Mouse (Mus musculus) neural tube, embryonic 12.5 days (tissue): Measurements from ENCODE around the gene Gstm1. TPM values are rescaled to one million over a fixed set of nuclear protein-coding genes. Genes with fewer than 3 reads are reported as not detected.
"Not testable (repeated sequence)": the region's sequence is repeated elsewhere in the genome, so short reads cannot be mapped to it uniquely, and the experiment has no call there.

Experiments
- ATAC-seq: fragments of 200-750 bp; cut with Nextera tagmentation; 2 replicates; pipeline ENCODE4 v1.8.0; 2017; ENCODE audit warnings: low read depth, mild to moderate bottlenecking, moderate TSS enrichment, moderate library complexity; ENCODE audit not compliant: low FRiP score
- H3K27ac ChIP-seq: fragments of 300-500 bp; sonication (generic); 2 replicates; pipeline ENCODE4 v1.5.1; 2016
- H3K27me3 ChIP-seq: fragments of 300-500 bp; sonication (generic); replicated peaks from 2 replicates; pipeline ENCODE4 v1.6.1; 2016; ENCODE audit warnings: mild to moderate bottlenecking
- H3K36me3 ChIP-seq: fragments of 300-500 bp; sonication (generic); 2 replicates; pipeline ENCODE4 v1.6.1; 2016; ENCODE audit warnings: mild to moderate bottlenecking
- H3K4me1 ChIP-seq: fragments of 300-500 bp; sonication (generic); 2 replicates; pipeline ENCODE4 v1.6.1; 2016
- H3K4me2 ChIP-seq: fragments of 300-500 bp; sonication (generic); replicated peaks from 2 replicates; pipeline ENCODE4 v1.6.1; 2016; ENCODE audit warnings: mild to moderate bottlenecking
- H3K4me3 ChIP-seq: fragments of 300-500 bp; sonication (generic); 2 replicates; pipeline ENCODE4 v1.5.1; 2016
- H3K9ac ChIP-seq: fragments of 300-500 bp; sonication (generic); 2 replicates; pipeline ENCODE4 v1.6.1; 2016; ENCODE audit warnings: mild to moderate bottlenecking
- H3K9me3 ChIP-seq: fragments of 300-500 bp; sonication (generic); 2 replicates; pipeline ENCODE4 v1.6.1; 2016; ENCODE audit warnings: mild to moderate bottlenecking
- WGBS: fragments of 180-500 bp; shearing (Covaris S2); methylation state at CpG from one replicate; pipeline ENCODE4 v1.1.7; 2016; 5-methylcytosine and 5-hydroxymethylcytosine counted together
- polyA plus RNA-seq: library from polyadenylated mRNA; unstranded; fragments of >200 nt; fragmentation: Nextera tagmentation; extraction: Ambion mirVana; gene quantifications from 2 replicates; pipeline ENCODE4 v1.2.1, GENCODE M21; 2016

The Gstm1 gene
- polyA plus RNA-seq, 1 experiment from 2014 or later = 24.8 TPM

DNA sequence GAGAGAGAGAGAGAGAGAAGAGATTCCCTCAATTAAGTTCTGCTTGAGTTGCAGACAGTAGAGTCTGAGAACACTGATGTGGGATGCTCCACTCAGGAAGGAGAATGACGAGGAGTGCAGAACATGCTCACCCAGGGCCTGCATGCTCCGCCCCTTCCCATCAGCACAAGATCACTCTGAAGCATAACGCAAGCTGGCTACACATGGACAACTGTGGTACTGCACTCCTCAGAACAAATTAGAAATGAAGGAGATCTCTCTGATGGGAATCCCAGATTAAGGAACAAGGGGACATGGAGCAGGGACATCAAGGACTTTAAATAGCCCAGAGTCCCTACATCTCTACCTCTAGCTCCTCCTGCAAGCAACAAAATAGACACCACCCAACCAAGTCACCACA lies 36.5 kb downstream of the Gstm1 start:
- 76% methylated on average over 3 of the region's 3 CpGs for WGBS
- Histone ChIP-seq H3K9ac (no peak overlapping the region), H3K4me2 (no peak overlapping the region), H3K36me3 (no peaks in the 10 kb centered on the region), H3K4me1 (no peaks in the 10 kb centered on the region), H3K4me3 (no peak overlapping the region), H3K27me3 (no peaks in the 10 kb centered on the region), H3K27ac (no peak overlapping the region), H3K9me3 (no peaks in the 10 kb centered on the region)
- ATAC-seq = no peak

DNA sequence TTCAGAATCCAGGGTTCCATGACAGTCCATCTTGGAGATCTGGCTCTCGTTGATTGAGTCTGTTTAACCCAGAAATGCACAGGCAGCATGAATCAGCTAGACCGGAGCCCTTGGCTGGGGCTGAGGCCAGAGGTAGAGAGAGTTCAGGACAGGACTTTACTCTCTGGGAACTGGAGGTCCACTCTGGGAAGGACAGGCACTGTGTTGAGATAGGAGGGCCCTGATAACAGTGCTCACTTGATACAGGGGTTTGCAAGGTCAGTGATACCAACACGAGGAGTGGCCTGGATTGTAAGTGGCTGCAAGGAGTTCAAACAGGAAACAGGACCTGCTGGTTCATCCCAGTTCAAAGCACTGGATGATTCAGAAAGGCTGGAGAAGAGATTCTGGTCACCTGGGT lies 40.1 kb downstream of the Gstm1 start:
- no peaks in the 10 kb centered on the region for H3K27me3 ChIP-seq
- no peak overlapping the region for H3K27ac ChIP-seq
- ATAC-seq = no peak
- no peaks in the 10 kb centered on the region for H3K4me1 ChIP-seq
- 87% methylated on average over 3 of the region's 3 CpGs for WGBS
- H3K36me3 ChIP-seq = no peaks in the 10 kb centered on the region
- no peak overlapping the region for H3K4me3 ChIP-seq
- H3K9ac ChIP-seq = no peak overlapping the region
- H3K9me3 ChIP-seq = no peaks in the 10 kb centered on the region
- no peak overlapping the region for H3K4me2 ChIP-seq

DNA sequence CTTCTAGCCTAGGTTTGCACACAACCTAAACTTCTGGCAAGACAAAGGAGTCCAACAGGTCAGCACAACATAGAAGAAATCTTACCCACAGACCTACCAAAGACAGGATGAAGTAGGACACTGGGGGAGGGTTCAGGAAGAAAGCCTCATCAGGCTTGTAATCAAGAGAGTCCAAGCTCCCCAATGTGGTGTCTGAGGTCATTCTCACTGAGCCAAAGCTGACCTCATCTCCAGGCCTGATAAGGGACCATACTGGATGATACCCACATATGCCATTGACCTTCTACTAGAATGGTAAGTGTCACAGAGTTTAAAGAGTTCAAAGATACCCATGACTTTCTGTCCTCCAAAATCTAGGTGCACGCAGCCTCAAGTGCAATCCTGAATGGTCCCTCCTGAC lies 43.5 kb downstream of the Gstm1 start:
- no peak for ATAC-seq
- 97% methylated on average over 1 of the region's 1 CpGs for WGBS

DNA sequence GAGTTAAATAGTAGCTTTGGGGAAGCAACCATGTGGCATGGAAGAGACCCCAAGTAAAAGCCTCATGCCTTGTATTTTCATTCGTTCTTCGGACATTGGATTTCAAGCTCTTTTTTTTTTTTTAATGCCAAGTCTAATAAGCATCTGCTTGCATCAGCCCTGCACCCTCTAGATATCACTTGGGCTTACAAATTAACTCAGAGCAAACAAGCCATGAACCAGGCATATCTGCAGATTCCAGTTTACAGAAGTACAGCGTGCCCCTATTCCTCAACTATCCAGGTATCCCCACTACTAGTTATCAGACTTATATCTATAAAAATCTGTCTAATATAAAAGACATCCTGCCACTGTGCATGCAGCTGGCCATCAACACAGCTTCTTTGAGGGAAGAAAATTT lies 45.7 kb downstream of the Gstm1 start:
- 94% methylated on average over 3 of the region's 3 CpGs for WGBS
- H3K4me2 ChIP-seq = no peak overlapping the region
- no peak overlapping the region for H3K27ac ChIP-seq
- H3K27me3 ChIP-seq = no peaks in the 10 kb centered on the region
- no peaks in the 10 kb centered on the region for H3K4me1 ChIP-seq
- H3K36me3 ChIP-seq = no peaks in the 10 kb centered on the region
- H3K9me3 ChIP-seq = no peaks in the 10 kb centered on the region
- H3K4me3 ChIP-seq = no peak overlapping the region
- H3K9ac ChIP-seq = no peak overlapping the region
- ATAC-seq = no peak

More for the DNA sequence above, 43.5 kb downstream of the Gstm1 start:
- Histone ChIP-seq H3K36me3 (no peaks in the 10 kb centered on the region), H3K9me3 (no peaks in the 10 kb centered on the region), H3K9ac (no peak overlapping the region), H3K4me2 (no peak overlapping the region), H3K27ac (no peak overlapping the region), H3K27me3 (no peaks in the 10 kb centered on the region), H3K4me1 (no peaks in the 10 kb centered on the region), H3K4me3 (no peak overlapping the region)

DNA sequence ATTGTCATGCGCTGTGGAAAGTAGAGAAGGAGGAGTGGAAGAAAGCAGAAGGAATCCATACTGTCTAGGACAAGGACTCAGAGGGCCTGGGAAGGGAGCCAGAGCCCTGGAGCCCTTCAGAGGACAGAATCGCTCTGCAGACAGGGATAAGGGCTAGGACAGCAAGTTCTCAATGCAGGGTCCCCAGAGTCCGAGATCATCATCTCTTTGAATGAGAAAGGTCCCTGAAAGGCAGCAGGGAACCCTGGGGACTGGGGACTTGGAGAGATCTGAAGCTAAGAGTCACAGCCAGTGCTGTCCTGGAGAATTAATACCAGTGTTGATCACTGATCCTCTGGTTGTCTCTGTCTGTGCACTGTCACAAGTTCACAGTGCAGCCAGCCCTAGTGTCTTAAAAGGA lies 46.7 kb downstream of the Gstm1 start:
- not testable (repeated sequence) for H3K4me2 ChIP-seq, ATAC-seq, H3K27me3 ChIP-seq, H3K27ac ChIP-seq, H3K36me3 ChIP-seq, H3K4me3 ChIP-seq, H3K4me1 ChIP-seq, H3K9me3 ChIP-seq, H3K9ac ChIP-seq
- 60% methylated on average over 3 of the region's 3 CpGs for WGBS

DNA sequence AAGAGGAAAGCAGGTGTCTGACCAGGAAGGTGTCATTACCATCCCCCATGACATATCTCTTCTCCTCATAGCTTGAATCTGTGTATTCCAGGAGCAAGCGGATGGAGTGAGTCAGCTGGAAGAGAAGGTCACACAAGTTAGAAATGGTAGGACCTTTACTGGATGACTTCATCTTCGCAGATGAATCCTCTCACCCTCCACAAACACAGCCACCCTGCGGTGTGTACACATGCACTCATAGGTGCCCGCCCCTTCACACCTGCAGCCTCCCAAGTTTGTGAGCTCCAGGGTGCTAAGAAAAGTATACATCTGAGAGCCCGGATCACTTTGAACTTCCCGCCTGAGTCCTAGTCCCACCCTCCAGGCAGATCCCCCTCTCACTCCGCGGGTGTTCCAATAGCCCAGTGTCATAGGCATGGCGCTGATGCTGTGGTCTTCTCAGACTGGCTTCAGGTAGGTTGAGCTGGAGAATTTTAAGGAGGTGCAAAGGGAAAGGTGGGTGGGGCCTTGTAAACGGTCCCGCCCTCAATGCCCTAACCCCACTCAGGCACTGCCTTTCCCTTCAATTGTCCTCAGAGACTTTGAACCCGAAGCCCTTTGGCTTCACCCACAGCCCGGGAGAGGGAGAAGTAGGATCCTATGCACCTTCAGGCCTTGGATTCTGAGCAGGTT lies 48.9 kb downstream of the Gstm1 start, which contains the start of gene Gstm3:
Gene Gstm3 (minus strand): TSS at position 560 of the 672 bp plus-strand sequence.
- H3K27ac ChIP-seq = no peak within 1 kb of the TSS
- no peak within 1 kb of the TSS for H3K4me2 ChIP-seq
- no peaks in the 10 kb centered on the region for H3K4me1 ChIP-seq
- no peak within 1 kb of the TSS for H3K4me3 ChIP-seq
- H3K9ac ChIP-seq = no peak within 1 kb of the TSS
- ATAC-seq = no peak
- H3K36me3 ChIP-seq = no peaks in the 10 kb centered on the region
- WGBS = 51% methylated on average over 13 of the region's 13 CpGs
- no peaks in the 10 kb centered on the region for H3K27me3 ChIP-seq
- no peaks in the 10 kb centered on the region for H3K9me3 ChIP-seq

DNA sequence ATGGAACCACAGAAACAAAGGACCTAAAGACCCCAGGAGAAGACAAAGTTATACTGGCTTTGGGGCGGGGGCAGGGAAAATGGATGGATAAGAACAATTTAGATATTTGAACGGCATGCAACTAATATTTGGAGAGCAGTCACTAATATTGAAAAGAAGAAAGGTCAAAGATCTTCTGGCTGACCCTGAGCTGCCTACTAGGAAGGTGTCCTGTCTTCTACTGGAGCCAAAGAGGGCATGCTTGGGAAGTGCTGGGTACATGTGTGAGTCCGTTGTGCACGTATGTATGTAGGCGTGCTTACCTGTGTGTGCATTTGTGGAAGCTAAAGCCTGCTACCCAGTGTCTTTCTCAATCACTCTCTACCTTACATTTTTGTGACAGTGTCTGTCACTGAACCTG lies 51.1 kb downstream of the Gstm1 start:
- 94% methylated on average over 5 of the region's 5 CpGs for WGBS

DNA sequence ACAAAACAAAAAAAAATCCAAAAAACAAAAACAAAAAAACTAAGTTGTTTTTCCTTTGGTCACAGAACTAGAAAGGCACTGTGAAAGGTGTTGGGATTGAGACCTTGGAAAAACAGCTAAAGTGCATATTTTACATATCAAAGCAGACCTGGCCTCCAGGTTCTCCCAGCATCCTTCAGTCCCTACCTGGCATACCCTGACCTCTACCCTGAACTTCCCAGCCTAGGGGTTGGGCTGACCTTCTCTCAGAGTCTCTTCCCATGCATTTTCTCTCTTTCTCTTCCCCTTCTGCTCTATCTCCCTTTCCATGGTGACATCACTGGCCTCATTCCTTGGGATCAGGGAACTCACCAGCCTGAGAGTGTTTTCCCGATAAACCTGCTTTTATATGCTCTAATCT lies 52.2 kb downstream of the Gstm1 start:
- H3K9ac ChIP-seq = no peak overlapping the region
- no peaks in the 10 kb centered on the region for H3K9me3 ChIP-seq
- H3K27ac ChIP-seq = no peak overlapping the region
- no peak overlapping the region for H3K4me2 ChIP-seq
- no peaks in the 10 kb centered on the region for H3K4me1 ChIP-seq
- no peaks in the 10 kb centered on the region for H3K36me3 ChIP-seq
- WGBS = 76% methylated on average over 1 of the region's 1 CpGs
- no peak overlapping the region for H3K4me3 ChIP-seq
- H3K27me3 ChIP-seq = no peaks in the 10 kb centered on the region
- no peak for ATAC-seq

More for the DNA sequence above, 51.1 kb downstream of the Gstm1 start:
- H3K27me3 ChIP-seq = no peaks in the 10 kb centered on the region
- no peak for ATAC-seq
- no peak overlapping the region for H3K4me2 ChIP-seq
- no peaks in the 10 kb centered on the region for H3K36me3 ChIP-seq
- H3K27ac ChIP-seq = no peak overlapping the region
- H3K9me3 ChIP-seq = no peaks in the 10 kb centered on the region
- no peaks in the 10 kb centered on the region for H3K4me1 ChIP-seq
- no peak overlapping the region for H3K4me3 ChIP-seq
- H3K9ac ChIP-seq = no peak overlapping the region

DNA sequence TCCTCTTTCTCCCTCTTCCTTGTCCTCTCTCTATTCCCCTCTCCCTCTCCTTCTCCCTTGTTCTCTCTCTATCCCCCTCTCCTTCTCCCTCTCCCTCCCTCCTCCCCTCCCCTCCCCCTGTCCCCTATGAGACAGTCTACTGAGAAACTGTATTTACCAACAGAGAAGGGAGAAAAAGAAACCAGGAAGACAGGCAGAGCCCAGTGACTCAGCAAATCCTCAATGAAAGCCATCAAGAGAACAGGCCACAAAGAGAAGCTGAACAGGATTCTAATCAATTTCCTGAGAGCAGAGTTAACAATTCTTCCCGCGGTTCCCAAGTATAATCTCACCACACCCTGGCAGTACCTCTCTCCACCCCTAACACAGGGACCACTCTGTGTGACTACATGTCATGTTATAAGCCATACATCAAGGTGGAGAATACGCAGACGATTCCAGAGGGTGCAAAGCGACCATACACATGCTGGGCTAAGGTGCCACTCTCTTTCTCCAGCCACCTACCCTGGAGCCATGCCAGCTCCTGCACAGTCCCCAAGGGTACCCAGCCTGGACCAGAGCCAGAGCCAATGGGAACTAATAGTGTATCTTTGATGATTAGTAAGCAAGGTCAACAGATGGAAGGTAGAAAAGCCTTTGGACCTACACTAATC lies 53.0 kb downstream of the Gstm1 start:
- no peaks in the 10 kb centered on the region for H3K27me3 ChIP-seq
- no peak for ATAC-seq
- no peak overlapping the region for H3K27ac ChIP-seq
- no peak overlapping the region for H3K9ac ChIP-seq
- 75% methylated on average over 5 of the region's 5 CpGs for WGBS
- no peak overlapping the region for H3K4me2 ChIP-seq
- H3K4me1 ChIP-seq = no peaks in the 10 kb centered on the region
- H3K36me3 ChIP-seq = no peaks in the 10 kb centered on the region
- H3K4me3 ChIP-seq = no peak overlapping the region
- no peaks in the 10 kb centered on the region for H3K9me3 ChIP-seq

DNA sequence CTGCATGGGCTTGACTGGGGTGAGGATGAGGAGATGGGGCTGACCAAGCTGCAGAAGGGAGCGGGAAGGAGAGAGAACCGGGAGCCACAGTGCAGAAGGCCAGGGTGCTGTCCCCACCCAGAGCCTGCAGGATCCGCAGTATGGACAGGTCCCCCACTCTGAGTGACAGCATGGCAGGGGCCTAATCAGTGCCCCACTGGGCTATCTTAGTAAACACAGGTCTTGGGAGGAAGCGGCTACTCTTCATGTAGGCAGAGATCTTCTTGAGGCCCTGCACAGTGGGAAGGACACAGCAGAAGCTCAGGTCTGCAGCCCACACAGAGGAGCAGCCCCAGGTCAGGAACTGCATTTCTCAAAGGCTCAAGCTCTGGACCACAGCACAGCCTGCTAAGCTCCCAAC lies 53.7 kb downstream of the Gstm1 start:
- Histone ChIP-seq H3K27me3 (no peaks in the 10 kb centered on the region), H3K9me3 (no peaks in the 10 kb centered on the region), H3K9ac (no peak overlapping the region), H3K36me3 (no peaks in the 10 kb centered on the region), H3K4me1 (no peaks in the 10 kb centered on the region), H3K4me2 (no peak overlapping the region), H3K4me3 (no peak overlapping the region), H3K27ac (no peak overlapping the region)
- no peak for ATAC-seq
- WGBS = 82% methylated on average over 4 of the region's 4 CpGs

Other genes with a start within 250 kb of the Gstm1 start
- gene Eps8l3, start 140.7 kb downstream of the Gstm1 start, polyA plus RNA-seq = not detected in 2 replicates
- 204 and 216 TPM in 2 replicates for gene Gstm5, start 122.2 kb downstream of the Gstm1 start, polyA plus RNA-seq
- gene Gstm7, start 86.2 kb downstream of the Gstm1 start, polyA plus RNA-seq = 76.8 and 79.0 TPM in 2 replicates
- 7.2 and 8.7 TPM in 2 replicates for gene Gstm6, start 74.2 kb downstream of the Gstm1 start, polyA plus RNA-seq
- not detected in 2 replicates for gene Gstm3, start 48.7 kb downstream of the Gstm1 start, polyA plus RNA-seq
- 14.3 and 14.4 TPM in 2 replicates for gene Gstm2, start 31.5 kb downstream of the Gstm1 start, polyA plus RNA-seq
- 11.6 and 14.5 TPM in 2 replicates for gene Gstm4, start 26.9 kb upstream of the Gstm1 start, polyA plus RNA-seq
- gene Ampd2, start 68.7 kb upstream of the Gstm1 start, polyA plus RNA-seq = 47.7 and 51.2 TPM in 2 replicates
- 0.43 and 0.57 TPM in 2 replicates for gene Gnat2, start 74.8 kb upstream of the Gstm1 start, polyA plus RNA-seq
- gene Gnai3, start 128.2 kb upstream of the Gstm1 start, polyA plus RNA-seq = 174 and 189 TPM in 2 replicates
- gene Gpr61, start 136.9 kb upstream of the Gstm1 start, polyA plus RNA-seq = 1.8 and 2.0 TPM in 2 replicates
- 17.7 and 20.0 TPM in 2 replicates for gene Amigo1, start 168.4 kb upstream of the Gstm1 start, polyA plus RNA-seq
- 5.0 and 6.0 TPM in 2 replicates for gene Cyb561d1, start 183.2 kb upstream of the Gstm1 start, polyA plus RNA-seq
- 28.8 and 30.4 TPM in 2 replicates for gene Atxn7l2, start 193.0 kb upstream of the Gstm1 start, polyA plus RNA-seq
- gene Sypl2, start 208.7 kb upstream of the Gstm1 start, polyA plus RNA-seq = 0.47 TPM in 2 replicates
- 217 and 226 TPM in 2 replicates for gene Psma5, start 239.0 kb upstream of the Gstm1 start, polyA plus RNA-seq